Mouse (Mus musculus): Measurements from ENCODE around the gene Uqcrc2.

- TF ChIP-seq POLR2A (IDR thresholded peaks at IDR 0.05; ENCODE audit: borderline replicate concordance, insufficient read depth, low read length) (no peak), CTCF (IDR thresholded peaks at IDR 0.05; ENCODE audit: borderline replicate concordance, insufficient read depth, low read depth, low read length) (peak; percentile 84)
Observed at GRCm38 (mm10) chr7:120670153-120670875, 35.3 kb downstream of the Uqcrc2 start, which contains the start of gene Pdzd9.
